Mouse (Mus musculus) large intestine, adult 2 months (tissue): Measurements from ENCODE around the gene Fastk. TPM values are rescaled to one million over a fixed set of nuclear protein-coding genes. Genes with fewer than 3 reads are reported as not detected.

Experiments
- DNase-seq: peaks from one replicate; pipeline ENCODE4 v3.0.0-alpha.2; 2012; ENCODE audit warnings: low read depth, low spot score
- WGBS: fragments of 180-500 bp; shearing (Covaris S2); methylation state at CpG from one replicate; pipeline ENCODE4 v1.1.7; 2018; 5-methylcytosine and 5-hydroxymethylcytosine counted together
- polyA plus RNA-seq: library from polyadenylated mRNA; depleted of rRNA; stranded (reverse); fragments of >200 nt; gene quantifications from 2 replicates; pipeline ENCODE4 v1.2.3, GENCODE M21; 2012; rRNA removed

Fastk gene
- 185 and 240 TPM in 2 replicates for polyA plus RNA-seq

DNA sequence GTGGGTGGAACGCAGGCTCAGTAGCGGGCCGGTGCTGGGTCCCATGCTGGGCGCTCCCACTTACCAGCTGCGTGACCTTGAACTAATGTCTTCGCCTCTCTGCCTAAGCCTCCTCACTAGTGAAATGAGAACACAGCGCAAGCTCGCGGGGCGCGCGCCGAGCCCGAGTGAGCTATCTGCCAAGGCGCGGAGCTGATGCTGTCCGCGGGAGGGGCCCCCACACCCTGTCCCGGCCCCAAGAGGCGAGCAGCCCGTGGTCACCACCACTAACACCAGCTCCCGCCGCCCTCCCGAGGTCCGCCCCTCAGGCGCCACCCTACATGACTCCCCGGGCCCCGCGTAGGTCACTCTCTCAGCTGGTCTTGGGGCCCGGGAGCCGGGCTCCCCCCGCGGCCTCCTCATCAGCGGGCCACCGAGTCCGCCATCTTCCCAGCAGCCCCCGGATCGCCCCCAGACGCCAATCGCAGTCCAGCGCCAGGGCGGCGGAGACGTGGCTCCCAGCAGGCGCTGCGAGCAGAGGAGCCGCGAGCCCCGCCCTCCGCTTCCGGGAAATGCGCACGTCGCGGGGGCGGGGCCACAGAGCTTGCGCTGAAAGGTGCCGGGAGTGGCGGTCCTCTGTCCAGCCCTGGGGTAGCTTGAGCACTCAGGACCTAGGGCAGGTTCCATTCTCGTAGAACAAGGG lies at the start of gene Fastk:
Gene Fastk, minus strand, starts transcription at position 542 of the 682 bp plus-strand sequence.
- no peak for DNase-seq
- WGBS = under 1% methylated on average over 60 of the region's 60 CpGs

- WGBS = 35% methylated on average over 16 of the region's 16 CpGs
- DNase-seq = no peak
Measured at GRCm38 (mm10) chr5:24492546-24493285, 47.6 kb upstream of the Fastk start.

- 42% methylated on average over 14 of the region's 14 CpGs for WGBS
- DNase-seq = no peak
Measured at GRCm38 (mm10) chr5:24490413-24490920, 45.4 kb upstream of the Fastk start.

- no peak for DNase-seq
- WGBS = 97% methylated on average over 5 of the region's 5 CpGs
Measured at GRCm38 (mm10) chr5:24486738-24487137, 41.7 kb upstream of the Fastk start.

GRCm38 (mm10) chr5:24486097-24486496 lies 41.0 kb upstream of the Fastk start:
- 4% methylated on average over 8 of the region's 8 CpGs for WGBS
- DNase-seq = no peak

DNA sequence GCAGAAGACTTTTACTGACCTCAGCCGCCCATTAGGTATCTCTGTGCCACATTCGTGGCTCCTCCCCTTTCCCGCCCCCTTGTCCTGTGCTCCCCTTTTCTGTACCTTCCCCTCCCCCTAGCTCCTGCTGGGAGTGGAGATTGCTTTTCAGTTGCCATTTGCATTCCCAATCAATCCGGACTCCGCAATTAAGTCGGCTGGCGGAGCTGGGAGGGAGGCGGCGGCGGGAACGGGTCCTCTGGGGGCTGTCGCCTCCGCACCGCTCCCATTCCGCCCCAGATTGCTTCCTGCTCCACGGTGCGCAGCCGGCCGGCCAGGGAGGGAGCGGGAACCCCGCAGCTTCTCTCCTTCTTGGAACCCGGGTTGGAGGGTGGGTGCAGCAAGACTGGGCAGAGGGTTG lies 39.9 kb upstream of the Fastk start:
- DNase-seq = no peak
- WGBS = 88% methylated on average over 22 of the region's 22 CpGs

DNA sequence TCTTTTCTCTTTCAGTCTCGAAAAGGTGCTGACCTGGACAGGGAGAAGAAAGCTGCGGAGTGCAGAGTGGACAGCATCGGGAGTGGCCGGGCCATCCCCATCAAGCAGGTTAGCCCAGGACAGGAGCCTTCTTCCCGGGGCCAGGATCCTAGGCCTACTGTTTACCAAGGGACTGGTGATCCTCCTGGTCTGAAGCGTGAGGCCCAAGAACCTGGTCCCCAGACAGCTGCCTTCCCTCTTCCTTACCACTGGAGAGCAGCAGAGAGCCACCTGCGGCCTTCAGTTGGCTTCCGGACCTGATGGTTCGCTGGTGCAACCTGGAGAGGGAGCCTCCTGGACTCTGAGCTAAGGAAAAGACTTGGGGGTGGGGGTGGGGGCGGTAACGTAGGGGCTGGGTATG lies 38.2 kb upstream of the Fastk start:
- no peak for DNase-seq
- 18% methylated on average over 11 of the region's 11 CpGs for WGBS

DNA sequence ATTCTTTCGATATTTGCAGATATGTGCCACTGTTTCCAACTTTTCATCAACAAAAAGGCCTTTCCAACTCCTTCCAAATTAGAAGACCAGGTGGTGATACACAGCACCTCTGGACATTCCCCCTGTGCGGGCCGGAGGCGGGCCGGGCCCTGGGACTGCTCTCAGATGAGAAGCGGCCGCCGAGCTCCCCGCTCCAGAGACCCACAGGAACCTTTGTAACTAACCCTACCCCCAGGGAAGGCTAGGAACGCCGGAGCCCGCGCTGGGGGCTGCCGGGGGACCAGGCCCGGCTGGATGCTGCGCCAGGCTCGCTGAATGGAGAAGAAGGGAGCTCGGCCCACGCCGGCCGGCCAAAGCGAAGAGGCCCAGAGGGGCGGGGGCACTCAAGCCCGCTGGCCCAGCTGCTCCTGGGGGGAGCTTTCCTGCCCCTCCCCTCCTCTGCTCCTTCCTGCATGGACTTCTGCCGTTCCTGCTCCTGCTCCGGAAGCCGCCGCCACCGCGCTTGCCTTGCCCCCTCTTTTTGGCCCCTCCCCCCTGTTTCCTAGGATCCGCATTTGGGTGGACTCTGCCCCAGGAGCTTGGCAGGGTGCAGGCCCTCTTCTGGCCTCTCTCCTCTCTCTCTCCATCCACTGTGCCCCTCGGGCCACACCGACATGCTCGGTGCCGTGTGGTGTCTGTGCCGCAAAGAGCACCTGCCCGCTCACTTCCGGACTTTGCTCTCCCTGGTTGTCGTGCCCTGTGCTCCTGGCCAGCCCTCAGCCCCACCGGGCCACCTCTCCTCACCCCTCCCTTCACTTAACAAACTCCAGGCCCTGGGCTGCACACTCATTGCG lies 37.4 kb upstream of the Fastk start:
- 47% methylated on average over 41 of the region's 41 CpGs for WGBS

GRCm38 (mm10) chr5:24481647-24482046 lies 36.6 kb upstream of the Fastk start:
- DNase-seq = no peak
- WGBS = 18% methylated on average over 4 of the region's 4 CpGs

More for the DNA sequence above, 37.4 kb upstream of the Fastk start:
- DNase-seq = no peak

DNA sequence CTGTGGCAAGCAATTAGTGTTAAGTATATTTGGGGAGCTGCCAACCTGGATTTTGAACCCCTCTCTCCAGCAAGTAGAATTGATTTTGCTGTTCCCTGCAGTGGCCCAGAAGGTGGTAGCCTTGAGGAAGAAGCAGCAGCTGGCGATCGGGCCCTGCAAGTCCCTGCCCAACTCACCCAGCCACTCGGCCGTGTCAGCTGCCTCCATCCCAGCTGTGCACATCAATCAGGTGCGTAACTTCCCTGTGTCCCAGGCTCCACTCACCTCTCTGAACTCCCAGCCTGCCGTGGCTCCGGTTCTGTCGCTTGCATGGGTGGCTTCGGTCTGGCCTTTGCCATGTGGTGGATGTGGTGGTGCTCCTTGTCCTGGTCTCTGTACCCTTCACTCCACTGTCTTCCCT lies 32.8 kb upstream of the Fastk start:
- no peak for DNase-seq
- WGBS = 89% methylated on average over 9 of the region's 9 CpGs

DNA sequence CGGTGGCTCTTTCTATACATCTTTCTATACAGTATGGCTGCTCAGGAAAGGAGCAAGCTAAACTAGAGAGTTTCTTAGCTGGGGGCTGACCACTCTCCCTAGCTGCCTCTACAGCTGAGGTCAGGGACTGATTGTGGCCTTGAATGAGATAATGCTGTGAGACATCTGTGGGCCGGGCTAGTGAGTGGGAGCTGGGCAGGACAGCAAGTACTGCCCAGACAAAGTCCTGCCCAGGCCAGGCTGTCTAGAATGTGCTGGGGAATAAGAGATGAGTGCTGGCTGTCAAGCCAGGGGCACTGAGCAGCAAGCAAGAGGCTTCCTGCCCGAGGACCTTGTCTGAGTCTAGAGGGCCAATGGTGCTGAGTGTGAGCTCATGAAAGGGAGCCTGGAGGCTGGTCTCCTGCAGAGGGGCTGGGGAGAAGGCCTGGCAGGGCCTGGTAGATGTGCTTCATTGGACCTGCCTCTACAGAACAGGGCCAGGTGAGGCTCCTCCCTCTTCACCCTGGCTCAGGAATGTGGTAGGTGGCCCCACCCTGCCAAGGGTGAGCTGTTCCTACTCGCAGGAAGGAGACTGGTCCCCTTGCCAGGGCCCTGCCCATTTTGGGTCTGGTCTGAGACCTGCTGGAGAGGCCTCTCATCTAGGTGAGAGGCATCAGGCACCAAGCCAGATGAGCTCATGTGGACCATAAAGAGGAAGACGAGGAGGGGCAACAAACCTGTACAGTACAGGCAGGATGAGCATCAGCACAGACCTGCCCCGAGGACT lies 30.6 kb upstream of the Fastk start:
- DNase-seq = peak; percentile 59
- WGBS = 30% methylated on average over 6 of the region's 6 CpGs

- 17% methylated on average over 67 of the region's 67 CpGs for WGBS
- DNase-seq = no peak
Measured at GRCm38 (mm10) chr5:24474723-24475261, 29.7 kb upstream of the Fastk start.

DNA sequence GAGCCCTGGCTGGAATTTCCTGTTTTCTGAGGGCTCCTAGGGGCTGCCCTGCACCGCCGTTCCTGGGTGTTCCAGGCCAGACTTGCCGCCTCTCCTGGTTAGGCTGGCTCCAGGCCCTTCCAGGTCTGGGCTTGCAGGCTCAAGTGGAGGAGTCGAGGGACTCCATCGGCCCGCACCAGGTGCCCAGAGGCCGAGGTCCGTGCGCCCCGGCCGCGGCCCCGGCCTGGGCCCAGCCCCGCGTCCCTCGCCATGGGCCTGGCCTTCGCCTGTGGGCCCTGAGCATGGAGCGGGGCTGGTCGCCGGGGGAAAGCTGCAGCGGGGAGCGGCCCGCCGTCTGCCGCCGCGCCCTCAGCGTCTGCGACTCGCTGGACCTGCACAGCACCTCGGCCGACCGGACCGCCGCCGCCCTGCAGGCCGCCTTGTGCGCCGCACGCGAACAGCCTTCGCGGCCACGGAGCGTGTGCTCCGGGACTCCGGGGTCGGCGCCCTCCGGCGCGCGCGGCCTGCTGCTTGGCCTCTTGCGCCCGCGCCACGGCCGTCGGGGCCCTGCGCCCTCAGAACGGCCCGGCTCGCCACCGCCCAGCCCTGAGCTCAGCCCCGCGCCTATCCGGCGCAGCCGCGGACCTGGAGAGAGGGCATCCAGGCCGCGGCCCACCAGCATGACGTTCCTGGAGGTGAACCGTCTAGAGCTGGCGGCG lies 29.1 kb upstream of the Fastk start:
- DNase-seq = no peak
- 20% methylated on average over 77 of the region's 77 CpGs for WGBS

DNA sequence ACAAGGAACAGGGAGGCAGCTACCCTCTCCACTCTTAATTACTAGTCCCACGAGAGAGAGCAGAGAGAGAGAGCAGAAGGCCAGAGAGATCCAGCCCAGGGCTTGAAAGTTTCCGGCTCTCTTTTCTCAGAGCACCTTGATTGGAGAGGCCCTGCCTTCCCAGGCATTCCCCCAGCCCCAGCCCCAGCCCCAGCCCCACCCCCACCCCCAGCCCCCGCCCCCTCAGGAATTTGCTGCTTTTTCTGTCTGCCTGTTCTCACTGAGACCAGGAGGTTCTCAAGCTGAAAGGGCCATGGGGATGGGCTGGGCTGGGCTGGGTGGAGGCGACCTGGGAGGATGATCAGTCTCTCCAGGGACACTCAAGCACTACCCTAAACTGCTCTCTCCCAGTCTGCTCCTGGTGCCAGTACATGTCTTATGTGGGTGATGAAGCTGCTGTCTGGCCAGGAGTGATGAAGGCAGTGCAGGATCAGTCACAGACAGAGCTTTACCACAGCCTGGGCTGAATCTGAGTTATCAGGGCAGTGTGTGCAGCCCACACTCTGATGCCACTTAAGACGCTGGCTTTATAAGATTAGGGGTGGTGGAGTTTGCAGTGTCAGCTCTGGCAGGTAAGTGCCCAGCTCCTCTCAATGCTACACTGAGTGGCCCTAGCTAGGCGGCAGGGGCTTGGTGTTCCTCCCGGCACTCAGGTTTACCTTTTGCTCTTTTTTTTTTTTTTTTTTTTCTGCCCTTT lies 28.0 kb upstream of the Fastk start:
- 52% methylated on average over 7 of the region's 7 CpGs for WGBS
- no peak for DNase-seq

DNA sequence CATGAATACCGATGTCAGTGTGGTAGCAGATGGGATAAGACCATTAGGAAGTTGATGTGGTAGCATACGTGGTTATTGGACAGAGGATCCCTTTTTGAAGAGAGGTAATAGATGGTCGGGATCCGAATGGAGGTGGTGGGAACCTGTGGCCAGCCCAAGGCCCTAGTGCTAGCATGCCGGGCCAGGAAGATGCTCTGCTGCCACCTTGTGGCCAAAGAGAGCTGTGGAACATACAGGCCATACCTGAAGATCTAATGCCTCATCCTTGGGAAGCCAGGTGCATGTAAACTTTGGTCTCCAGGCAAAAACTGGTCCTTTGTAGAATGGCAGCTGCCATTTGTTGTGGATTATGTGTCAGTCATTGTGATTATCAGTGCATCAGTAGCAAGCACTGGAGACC lies 25.5 kb upstream of the Fastk start:
- WGBS = 11% methylated on average over 5 of the region's 5 CpGs
- peak; percentile 81 for DNase-seq

DNA sequence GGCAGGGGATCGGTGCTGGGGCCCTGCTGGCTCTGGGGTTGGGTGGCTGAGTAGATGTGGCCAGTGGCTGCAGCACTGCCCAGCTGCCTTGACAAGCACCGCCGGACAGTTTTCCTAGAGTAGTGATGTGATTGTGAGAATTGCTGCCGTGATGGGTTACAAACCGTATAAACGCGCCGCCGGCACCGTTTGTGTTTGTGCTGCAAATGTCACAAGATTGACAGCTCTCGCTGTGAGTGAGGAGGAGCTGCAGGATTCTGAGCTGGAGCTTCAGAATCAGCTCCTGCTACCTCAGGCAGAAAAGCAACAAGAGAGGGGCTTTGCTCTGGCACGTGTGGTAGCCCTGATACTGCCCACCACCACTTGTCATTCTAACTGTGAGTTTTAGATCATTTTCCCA lies 21.7 kb upstream of the Fastk start:
- WGBS = 79% methylated on average over 12 of the region's 12 CpGs
- no peak for DNase-seq

GRCm38 (mm10) chr5:24455613-24456012 lies 10.5 kb upstream of the Fastk start:
- WGBS = 80% methylated on average over 7 of the region's 7 CpGs
- DNase-seq = no peak

DNA sequence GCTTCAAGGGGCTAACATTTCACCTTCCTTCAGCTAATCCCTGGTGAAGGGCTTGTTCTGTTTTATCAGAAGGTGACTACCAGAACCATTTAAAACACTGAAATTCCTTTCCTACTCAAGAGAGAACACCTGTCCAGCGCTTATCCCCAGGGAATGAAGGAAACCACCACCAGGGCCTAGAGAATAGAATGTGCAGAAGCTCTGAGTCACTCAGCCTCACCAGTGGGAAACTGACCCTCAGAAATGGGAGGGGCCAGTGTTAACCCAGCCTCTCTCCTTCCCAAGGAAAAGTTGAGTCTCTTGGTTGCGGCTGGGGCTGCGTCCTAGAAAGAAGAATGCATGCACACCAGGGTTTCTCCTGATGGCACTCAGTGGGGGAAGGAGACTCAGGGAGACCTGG lies 10.0 kb upstream of the Fastk start:
- 84% methylated on average over 3 of the region's 3 CpGs for WGBS
- DNase-seq = no peak
